Mouse (Mus musculus) frontal cortex, postnatal 25 days (tissue): ENCODE measurements at regions not wholly inside any gene's neighbourhood (a gene's known extent, or its start where the extent isn't known, plus 50 kb on each side); places are given as distances from the start of the nearest gene placed in this dataset.
A peak's percentile ranks its signal among the peaks of the same experiment; 100 is the strongest.
"Not testable (repeated sequence)": the region's sequence is repeated elsewhere in the genome, so short reads cannot be mapped to it uniquely, and the experiment has no call there.

ENCODE experiments used
- DNase-seq, 2 experiments: peaks; one replicate each; pipeline ENCODE4 v3.0.0; 2022; ENCODE audit warnings: low spot score in 2 of 2

- no peak for DNase-seq
Observed at GRCm38 (mm10) chr14:76964046-76964445, 72.5 kb upstream of the Ccdc122 start.

- peak; percentile 30 to 49 for DNase-seq
Observed at GRCm38 (mm10) chr14:76958875-76959274, 77.7 kb upstream of the Ccdc122 start.

- no peak for DNase-seq
Observed at GRCm38 (mm10) chr14:76957136-76957535, 79.4 kb upstream of the Ccdc122 start.

- DNase-seq: no peak
Observed at GRCm38 (mm10) chr14:76953171-76953570, 83.4 kb upstream of the Ccdc122 start.

- DNase-seq: peak in 1 of 2 experiments; percentile 30
Observed at GRCm38 (mm10) chr14:76951450-76951849, 85.1 kb upstream of the Ccdc122 start.

GRCm38 (mm10) chr14:76949388-76949787 lies 87.2 kb upstream of the Ccdc122 start:
- DNase-seq: no peak

GRCm38 (mm10) chr14:76948948-76949347 lies 87.6 kb upstream of the Ccdc122 start:
- DNase-seq: no peak

- no peak for DNase-seq
Observed at GRCm38 (mm10) chr14:76948481-76948880, 88.1 kb upstream of the Ccdc122 start.

GRCm38 (mm10) chr14:76947148-76947547 lies 89.4 kb upstream of the Ccdc122 start:
- no peak for DNase-seq

- DNase-seq: no peak
Observed at GRCm38 (mm10) chr14:76945626-76946025, 90.9 kb upstream of the Ccdc122 start.

- DNase-seq: no peak
Observed at GRCm38 (mm10) chr14:76941474-76942212, 94.9 kb upstream of the Ccdc122 start.

- no peak for DNase-seq
Observed at GRCm38 (mm10) chr14:76940507-76940906, 96.1 kb upstream of the Ccdc122 start.

GRCm38 (mm10) chr14:76936671-76937070 lies 99.9 kb upstream of the Ccdc122 start:
- DNase-seq: no peak

GRCm38 (mm10) chr14:76936051-76936450 lies 100.5 kb upstream of the Ccdc122 start:
- DNase-seq: not testable (repeated sequence)

GRCm38 (mm10) chr14:76935453-76935852 lies 101.1 kb upstream of the Ccdc122 start:
- no peak for DNase-seq

- no peak for DNase-seq
Observed at GRCm38 (mm10) chr14:76932890-76933289, 103.7 kb upstream of the Ccdc122 start.

- DNase-seq: no peak
Observed at GRCm38 (mm10) chr14:76931398-76931797, 105.2 kb upstream of the Ccdc122 start.

- no peak for DNase-seq
Observed at GRCm38 (mm10) chr14:76929562-76929961, 107.0 kb upstream of the Ccdc122 start.

- no peak for DNase-seq
Observed at GRCm38 (mm10) chr14:76928706-76929105, 107.9 kb upstream of the Ccdc122 start.

GRCm38 (mm10) chr14:76927245-76927806 lies 109.2 kb upstream of the Ccdc122 start:
- DNase-seq: no peak

GRCm38 (mm10) chr14:76926416-76926815 lies 110.2 kb upstream of the Ccdc122 start:
- no peak for DNase-seq

GRCm38 (mm10) chr14:76922399-76922939 lies 114.1 kb upstream of the Ccdc122 start:
- no peak for DNase-seq

GRCm38 (mm10) chr14:76918091-76918490 lies 118.5 kb upstream of the Ccdc122 start:
- DNase-seq: no peak
